8 mouse cellular contexts compared by ENCODE assay signal in the genomic region with DNA sequence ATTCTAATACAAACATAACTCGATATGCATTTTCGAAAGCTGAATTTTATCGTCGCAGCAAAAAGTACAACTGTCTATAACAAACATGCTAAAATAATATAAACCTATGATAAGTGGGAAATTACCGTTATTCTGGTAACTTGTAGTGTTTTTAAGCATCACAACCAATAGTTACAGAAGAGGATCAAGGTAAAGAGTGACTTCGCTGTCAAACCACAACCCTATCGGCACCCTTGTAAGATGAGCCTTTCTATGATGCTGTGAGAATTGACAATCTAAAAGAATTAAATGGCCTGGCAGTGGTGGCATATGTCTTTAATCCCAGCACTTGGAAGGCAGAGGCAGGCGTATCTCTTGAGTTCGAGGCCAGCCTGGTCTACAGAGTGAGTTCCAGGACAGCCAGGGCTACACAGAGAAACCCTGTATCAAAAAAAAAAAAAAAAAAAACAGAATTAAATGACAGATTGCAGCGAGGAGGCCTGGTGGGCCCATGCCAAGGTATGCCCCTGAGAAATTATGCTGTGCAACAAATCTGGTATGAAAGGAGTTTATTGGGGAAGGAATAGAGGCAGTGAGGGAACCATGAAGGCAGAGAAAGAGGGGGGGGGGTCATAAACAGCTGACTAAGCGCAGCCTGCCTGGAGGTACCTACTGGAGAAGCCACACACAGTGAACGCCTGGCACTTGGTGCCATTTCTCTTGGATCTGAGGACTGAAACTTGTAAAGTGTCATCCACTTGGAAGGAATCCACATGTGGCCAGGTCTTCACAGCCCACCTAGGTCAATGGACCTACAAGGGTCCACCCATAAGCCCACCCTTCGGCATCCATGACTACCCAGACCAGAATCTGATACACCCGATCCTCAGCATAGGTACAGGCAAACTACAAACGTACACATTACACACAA. TPM values are rescaled to one million over a fixed set of nuclear protein-coding genes. Genes with fewer than 3 reads are reported as not detected.
DNase-seq lines count a peak whose midpoint lies in the region; ATAC-seq lines count a peak whose summit lies in the region.

No protein-coding gene starts in this region.

- no peak for ATAC-seq in megakaryocyte, adult 5-6 weeks (ENCODE audit: poor library complexity, severe bottlenecking)
- no peak for ATAC-seq in intestine, embryonic 15.5 days

- H3K27ac ChIP-seq in intestine, embryonic 15.5 days = peak overlapping the region; percentile 89

- 67% methylated on average over 15 of the region's 15 CpGs for WGBS in intestine, embryonic 15.5 days

- H3K9me3 ChIP-seq in megakaryocyte, embryonic 14.5 days = no peaks in the 10 kb centered on the region
- no peaks in the 10 kb centered on the region for H3K9me3 ChIP-seq in intestine, embryonic 15.5 days

- peaks cover 43% of the 10 kb centered on the region for H3K27me3 ChIP-seq in megakaryocyte, embryonic 14.5 days (replicated peaks)
- no peaks in the 10 kb centered on the region for H3K27me3 ChIP-seq in intestine, embryonic 15.5 days (replicated peaks)

- peaks cover 35% of the 10 kb centered on the region for H3K36me3 ChIP-seq in megakaryocyte, embryonic 14.5 days (replicated peaks; ENCODE audit: low read length)
- peaks cover 3% of the 10 kb centered on the region; the same call in 1 of the 2 replicates for H3K36me3 ChIP-seq in intestine, embryonic 15.5 days

- H3K4me2 ChIP-seq in intestine, embryonic 15.5 days (replicated peaks) = peak overlapping the region; percentile 85

- peak overlapping the region; percentile 97 for H3K4me3 ChIP-seq in megakaryocyte, embryonic 14.5 days (replicated peaks)
- peak overlapping the region; percentile 63 for H3K4me3 ChIP-seq in intestine, embryonic 15.5 days (replicated peaks)

- DNase-seq in cerebellum, adult 11-12 months = peak; percentile 58
- DNase-seq in cerebellum, postnatal 36 days = no peak
- DNase-seq in neural tube, embryonic 10.5 days (ENCODE audit: extremely low spot score, low spot score) = peak; percentile 36
- DNase-seq in layer of hippocampus, adult 11-12 months (ENCODE audit: low spot score) = no peak
- DNase-seq in kidney, adult 18-20 months = no peak

- H3K4me1 ChIP-seq in megakaryocyte, embryonic 14.5 days = peaks cover 72% of the 10 kb centered on the region
- peaks cover 42% of the 10 kb centered on the region for H3K4me1 ChIP-seq in intestine, embryonic 15.5 days (replicated peaks)

- no peak overlapping the region for H3K9ac ChIP-seq in intestine, embryonic 15.5 days

RNA-seq across cellular contexts. Expression of gene Smim4, which starts 0.8 kb away (rescaled TPM):
- 75.6 and 108 TPM in 2 replicates for polyA plus RNA-seq in megakaryocyte, embryonic 14.5 days (2012; ENCODE audit: insufficient read depth, low replicate concordance)
- 65.2 and 73.3 TPM in 2 replicates for total RNA-seq in megakaryocyte, adult 5-6 weeks (2015)
- 34.8 and 42.5 TPM in 2 replicates for total RNA-seq in megakaryocyte, adult 5-6 weeks (2017)
- polyA plus RNA-seq in intestine, embryonic 15.5 days (2015; fragmentation: Nextera tagmentation; extraction: Ambion mirVana) = 90.1 TPM in 2 replicates

RNA-seq across cellular contexts. Expression of gene Nt5dc2, which starts 1.3 kb away (rescaled TPM):
- polyA plus RNA-seq in megakaryocyte, embryonic 14.5 days (2012; ENCODE audit: insufficient read depth, low replicate concordance) = 31.4 and 70.8 TPM in 2 replicates
- total RNA-seq in megakaryocyte, adult 5-6 weeks (2015) = 20.6 and 21.0 TPM in 2 replicates
- 24.1 and 29.0 TPM in 2 replicates for total RNA-seq in megakaryocyte, adult 5-6 weeks (2017)
- polyA plus RNA-seq in intestine, embryonic 15.5 days (2015; fragmentation: Nextera tagmentation; extraction: Ambion mirVana) = 261 and 315 TPM in 2 replicates

RNA-seq across cellular contexts. Expression of gene Stab1, which starts 38.9 kb away (rescaled TPM):
- polyA plus RNA-seq in megakaryocyte, embryonic 14.5 days (2012; ENCODE audit: insufficient read depth, low replicate concordance) = 5.0 and 11.7 TPM in 2 replicates
- 0.27 TPM in 1 of 2 replicates, not detected in the other for total RNA-seq in megakaryocyte, adult 5-6 weeks (2015)
- 0.40 and 1.0 TPM in 2 replicates for total RNA-seq in megakaryocyte, adult 5-6 weeks (2017)
- polyA plus RNA-seq in intestine, embryonic 15.5 days (2015; fragmentation: Nextera tagmentation; extraction: Ambion mirVana) = 32.3 and 32.5 TPM in 2 replicates

Comparison
In these comparisons a context has a peak if more than half of its experiments do, and no peak if none do; other contexts are left out.
1. DNase-seq: peak in cerebellum, adult 11-12 months (single experiment) and neural tube, embryonic 10.5 days (single experiment); none in cerebellum, postnatal 36 days (0 of 2), layer of hippocampus, adult 11-12 months (single experiment) and kidney, adult 18-20 months (single experiment).